Mouse (Mus musculus) monocyte, adult 5-6 weeks (primary cell): ENCODE results near the gene Jpt1. TPM values are rescaled to one million over a fixed set of nuclear protein-coding genes. Genes with fewer than 3 reads are reported as not detected.

ENCODE experiments used
- ATAC-seq: fragments of 153-309, 156-312 bp; replicated peaks from 2 replicates; pipeline ENCODE4 v1.8.0; 2017; ENCODE audit warnings: mild to moderate bottlenecking; ENCODE audit not compliant: low TSS enrichment, insufficient number of reproducible peaks, severe bottlenecking, poor library complexity, low FRiP score
- total RNA-seq: library from RNA; stranded (forward); fragments of 200-1000, 200-491, 200-594 nt; gene quantifications from 3 replicates; pipeline ENCODE4 v1.2.3, GENCODE M21; 2017

The Jpt1 gene
- total RNA-seq, 1 experiment from 2014 or later = 230 TPM

DNA sequence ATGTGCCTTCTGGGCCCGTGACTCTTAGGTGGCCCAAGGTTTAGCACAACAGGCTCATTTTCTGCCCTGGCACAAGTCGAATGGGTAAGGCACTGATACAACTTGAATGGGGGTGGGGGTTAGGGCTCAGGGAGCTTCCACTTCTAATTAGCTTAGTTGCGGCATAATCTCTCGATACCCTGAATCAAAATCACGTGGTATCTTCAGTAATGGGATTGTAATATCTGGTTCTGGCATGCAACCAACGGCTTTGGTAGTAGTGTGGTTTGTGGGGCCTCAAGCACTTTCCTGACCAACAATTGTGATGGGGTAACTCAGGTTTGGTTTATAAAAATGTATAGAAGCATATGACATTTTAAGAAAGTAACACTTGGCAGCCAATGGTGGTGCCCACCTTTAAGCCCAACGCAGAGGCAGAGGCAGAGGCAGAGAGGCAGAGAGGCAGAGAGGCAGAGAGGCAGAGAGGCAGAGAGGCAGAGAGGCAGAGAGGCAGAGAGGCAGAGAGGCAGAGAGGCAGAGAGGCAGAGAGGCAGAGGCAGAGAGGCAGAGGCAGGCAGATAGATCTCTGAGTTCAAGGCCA, 61.8 kb downstream of the Jpt1 start:
- no peak for ATAC-seq

DNA sequence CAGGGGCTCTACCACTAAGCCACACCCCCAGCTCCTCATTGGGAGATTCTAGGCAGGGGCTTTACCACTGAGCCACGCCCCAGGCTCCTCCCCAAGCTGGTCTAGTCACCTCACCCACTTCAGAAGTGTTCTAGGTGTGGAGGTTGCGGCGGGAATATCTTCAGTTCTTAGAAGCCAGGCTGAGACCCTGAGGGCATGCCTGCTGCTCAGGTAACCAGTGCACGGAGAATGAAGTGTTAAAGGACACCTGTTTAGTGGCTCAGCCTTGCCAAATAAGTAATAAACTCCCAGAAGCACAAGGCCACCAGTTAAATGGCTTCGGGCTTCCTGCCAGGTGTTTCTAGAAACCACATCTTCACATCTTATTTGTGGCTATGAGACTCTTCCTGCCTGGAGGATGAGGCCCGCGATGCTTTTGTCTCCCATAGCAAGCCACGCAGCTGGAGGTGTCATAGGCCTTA, 62.4 kb downstream of the Jpt1 start:
- ATAC-seq = no peak

DNA sequence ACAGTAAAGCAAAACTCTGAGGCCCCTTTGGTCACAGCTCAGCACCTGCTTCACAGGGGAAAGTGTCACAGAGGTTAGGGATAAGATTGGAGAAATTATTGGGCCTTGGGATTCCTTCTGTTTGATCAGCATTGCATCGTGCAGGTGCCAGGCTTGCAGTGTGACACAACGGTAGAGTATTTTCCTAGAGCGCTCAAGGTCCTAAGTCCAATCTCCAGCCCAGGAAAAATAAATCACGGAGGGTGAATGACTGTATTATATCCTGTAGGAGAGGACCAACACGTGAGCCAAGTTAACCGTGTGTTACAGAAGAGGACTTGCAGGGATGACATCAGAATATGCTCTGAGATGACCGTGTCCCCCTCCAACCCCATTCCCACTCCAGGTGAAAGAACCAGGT, 64.0 kb downstream of the Jpt1 start:
- no peak for ATAC-seq

DNA sequence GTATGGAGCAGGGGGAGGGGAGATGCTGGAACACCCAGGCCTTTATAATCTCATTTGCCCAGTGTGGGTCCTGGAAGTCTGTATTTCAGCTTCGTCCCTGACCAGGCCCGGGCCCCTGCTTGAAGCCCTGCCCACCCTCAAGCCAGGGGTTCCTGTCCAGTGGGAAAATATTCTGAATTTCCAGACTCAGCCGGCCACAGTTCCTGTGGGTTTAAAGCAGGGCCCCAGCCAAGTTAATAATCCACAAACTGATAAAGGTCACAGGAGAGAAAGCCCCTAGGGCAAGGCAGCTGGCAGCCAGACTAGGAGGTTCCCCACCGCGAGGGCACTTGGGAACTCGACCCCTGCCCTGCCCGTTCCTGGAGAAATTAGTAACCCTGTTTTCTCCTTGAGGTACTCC, 65.2 kb downstream of the Jpt1 start:
- no peak for ATAC-seq

DNA sequence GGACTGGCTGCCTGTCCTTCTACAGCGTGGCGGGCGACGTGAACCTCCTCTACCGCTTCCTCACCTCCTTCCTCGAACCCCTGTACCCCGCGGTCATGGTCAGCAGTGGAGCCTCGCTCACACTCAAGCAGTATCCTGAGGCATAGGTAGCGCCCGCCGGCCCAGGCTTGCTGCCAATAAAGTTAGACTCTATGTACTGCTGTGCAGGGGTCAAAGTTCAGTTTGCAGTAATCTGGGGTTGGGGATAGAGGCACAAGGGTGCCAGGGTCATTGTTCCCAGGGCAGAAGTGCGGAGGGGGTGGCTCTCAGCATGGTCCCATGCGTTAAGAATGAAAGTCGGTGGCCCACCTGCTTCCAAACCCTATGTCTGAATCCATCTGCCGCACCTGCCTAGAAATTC, 66.1 kb downstream of the Jpt1 start:
- no peak for ATAC-seq

Other genes starting within 250 kb of the Jpt1 start
- gene Grin2c, start 247.1 kb downstream of the Jpt1 start, total RNA-seq = not detected in 3 replicates
- 8.4 to 14.8 TPM (median 11.7 TPM) in 3 replicates for gene Fdxr, start 237.3 kb downstream of the Jpt1 start, total RNA-seq
- gene Fads6, start 216.7 kb downstream of the Jpt1 start, total RNA-seq = 0.11 to 0.78 TPM (median 0.38 TPM) in 3 replicates
- gene Otop2, start 207.2 kb downstream of the Jpt1 start, total RNA-seq = not detected in 3 replicates
- gene Ush1g, start 192.3 kb downstream of the Jpt1 start, total RNA-seq = not detected in 3 replicates
- 0.39 TPM in 1 of 3 replicates, not detected in the others for gene Otop3, start 179.7 kb downstream of the Jpt1 start, total RNA-seq
- 4.7 to 13.4 TPM (median 7.5 TPM) in 3 replicates for gene Hid1, start 146.6 kb downstream of the Jpt1 start, total RNA-seq
- not detected in 3 replicates for gene Cdr2l, start 132.5 kb downstream of the Jpt1 start, total RNA-seq
- gene Mrpl58, start 110.6 kb downstream of the Jpt1 start, total RNA-seq = 57.9 to 84.5 TPM (median 60.9 TPM) in 3 replicates
- gene Atp5h, start 94.4 kb downstream of the Jpt1 start, total RNA-seq = 553 to 728 TPM (median 631 TPM) in 3 replicates
- 20.7 to 29.6 TPM (median 24.3 TPM) in 3 replicates for gene Kctd2, start 94.3 kb downstream of the Jpt1 start, total RNA-seq
- not detected in 3 replicates for gene Trim80, start 73.8 kb downstream of the Jpt1 start, total RNA-seq
- gene Slc16a5, start 51.9 kb downstream of the Jpt1 start, total RNA-seq = 0.39 TPM in 1 of 3 replicates, not detected in the others
- gene Armc7, start 38.7 kb downstream of the Jpt1 start, total RNA-seq = 23.8 to 24.6 TPM (median 24.2 TPM) in 3 replicates
- gene Nt5c, start 22.5 kb downstream of the Jpt1 start, total RNA-seq = 154 to 190 TPM (median 179 TPM) in 3 replicates
- gene Sumo2, start 21.9 kb upstream of the Jpt1 start, total RNA-seq = 356 to 417 TPM (median 357 TPM) in 3 replicates
- 44.3 to 90.7 TPM (median 75.8 TPM) in 3 replicates for gene Nup85, start 50.0 kb upstream of the Jpt1 start, total RNA-seq
- gene Mrps7, start 89.5 kb upstream of the Jpt1 start, total RNA-seq = 20.4 to 30.1 TPM (median 20.7 TPM) in 3 replicates
- gene Gga3, start 89.7 kb upstream of the Jpt1 start, total RNA-seq = 32.1 to 47.8 TPM (median 37.8 TPM) in 3 replicates
- gene Mif4gd, start 98.6 kb upstream of the Jpt1 start, total RNA-seq = 37.5 to 42.1 TPM (median 41.2 TPM) in 3 replicates
- gene Slc25a19, start 113.9 kb upstream of the Jpt1 start, total RNA-seq = 14.2 to 23.5 TPM (median 15.3 TPM) in 3 replicates
- gene Grb2, start 194.2 kb upstream of the Jpt1 start, total RNA-seq = 28.1 to 56.7 TPM (median 47.2 TPM) in 3 replicates